Mouse (Mus musculus) right cerebral cortex, postnatal 36 days (tissue): Measurements from ENCODE around the gene Tmem108.

Experiments used
- DNase-seq, 2 experiments: peaks; one replicate each; pipeline ENCODE4 v3.0.0; 2022; ENCODE audit warnings: low spot score in 2 of 2, mixed read lengths in 1 of 2

Gene Tmem108

GRCm38 (mm10) chr9:103590801-103591200 is 170.8 kb downstream of the Tmem108 start:
- no peak for DNase-seq

GRCm38 (mm10) chr9:103584865-103585264 is 176.8 kb downstream of the Tmem108 start:
- peak in 1 of 2 experiments; percentile 30 for DNase-seq

DNA sequence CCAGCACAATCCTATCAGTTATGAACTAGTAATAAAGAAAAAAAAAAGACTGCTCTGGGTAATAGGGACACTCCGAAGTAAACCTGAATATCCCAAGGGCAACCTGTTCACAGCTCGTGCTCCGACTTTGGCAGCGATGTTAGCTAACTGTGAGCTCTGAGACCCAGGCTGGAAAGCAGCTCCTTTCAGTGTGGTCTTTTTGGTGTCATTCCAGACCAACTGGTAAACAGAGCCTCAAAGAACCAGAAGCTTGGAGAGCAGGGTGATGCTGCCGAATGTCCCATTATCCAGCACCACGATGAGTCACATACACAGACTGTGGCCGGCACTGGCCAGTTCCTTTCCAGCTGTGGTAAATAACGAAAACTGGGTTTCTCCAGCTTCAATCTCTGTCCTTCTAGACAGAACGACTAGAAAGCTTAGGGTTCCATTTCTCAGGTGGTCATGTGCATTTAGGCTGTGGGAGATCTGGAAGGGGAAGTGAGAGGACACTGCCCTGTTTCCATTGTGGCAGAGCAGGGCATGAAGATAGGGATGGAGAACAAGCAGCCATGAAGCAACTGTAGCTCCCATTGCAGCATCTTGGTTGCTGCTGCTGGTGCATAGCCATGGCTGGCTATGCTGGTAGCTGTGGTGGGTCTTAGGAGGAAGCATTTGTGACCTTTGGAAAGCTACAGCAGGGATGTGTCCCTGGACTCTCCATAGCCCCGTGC is 179.2 kb downstream of the Tmem108 start:
- no peak for DNase-seq

DNA sequence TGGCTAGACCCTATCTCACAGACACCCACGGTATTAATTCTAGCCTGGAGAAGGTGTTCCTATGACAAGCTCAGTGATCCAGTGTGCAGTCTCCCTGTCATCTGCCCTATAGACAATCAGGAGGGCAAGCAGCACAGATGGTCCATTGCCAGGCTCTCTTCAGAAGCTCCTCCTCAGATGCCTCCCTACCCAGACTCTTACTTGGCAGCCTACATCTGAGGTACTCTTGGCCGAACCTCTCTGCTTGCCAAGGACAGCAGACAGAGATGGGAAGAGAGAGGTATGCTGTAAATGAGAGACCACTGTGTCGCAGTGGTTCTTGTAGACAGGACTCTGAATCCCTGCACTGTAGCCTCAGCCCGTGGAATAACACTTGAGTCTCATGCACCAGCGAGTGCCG is 181.0 kb downstream of the Tmem108 start:
- no peak for DNase-seq

- no peak for DNase-seq
Observed at GRCm38 (mm10) chr9:103580186-103580585, 181.5 kb downstream of the Tmem108 start.

DNA sequence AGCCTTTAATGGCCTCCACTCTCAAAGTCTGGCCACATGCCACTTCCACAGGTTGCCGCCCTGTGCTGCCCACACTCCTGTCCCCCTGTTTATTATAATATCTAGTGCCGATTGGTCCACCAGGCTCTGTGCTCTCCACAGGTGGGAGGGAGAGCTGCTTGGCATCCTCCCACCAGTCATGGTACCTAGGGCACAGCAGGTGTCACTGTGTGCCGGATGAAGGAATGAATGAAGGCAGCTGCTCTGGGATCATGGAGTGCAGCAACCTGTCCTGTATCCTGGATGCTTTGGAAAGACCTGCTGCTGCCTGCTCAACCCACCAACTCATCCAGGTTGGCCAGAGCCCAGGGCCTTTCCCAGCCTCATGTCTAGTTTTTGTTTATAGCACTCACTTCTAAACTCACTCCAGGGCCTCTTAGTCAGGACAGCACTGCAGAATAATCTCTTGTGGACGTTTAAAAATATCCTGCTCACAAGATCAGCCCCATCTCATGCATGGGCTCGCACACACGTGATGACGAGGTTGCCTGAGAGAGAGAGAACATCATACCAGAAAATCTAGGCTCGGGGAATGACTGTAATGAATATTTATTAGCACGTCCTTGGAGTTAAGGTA is 182.1 kb downstream of the Tmem108 start:
- no peak for DNase-seq

- DNase-seq: no peak
Observed at GRCm38 (mm10) chr9:103577731-103578130, 183.9 kb downstream of the Tmem108 start.

- no peak for DNase-seq
Observed at GRCm38 (mm10) chr9:103577181-103577580, 184.5 kb downstream of the Tmem108 start.

DNA sequence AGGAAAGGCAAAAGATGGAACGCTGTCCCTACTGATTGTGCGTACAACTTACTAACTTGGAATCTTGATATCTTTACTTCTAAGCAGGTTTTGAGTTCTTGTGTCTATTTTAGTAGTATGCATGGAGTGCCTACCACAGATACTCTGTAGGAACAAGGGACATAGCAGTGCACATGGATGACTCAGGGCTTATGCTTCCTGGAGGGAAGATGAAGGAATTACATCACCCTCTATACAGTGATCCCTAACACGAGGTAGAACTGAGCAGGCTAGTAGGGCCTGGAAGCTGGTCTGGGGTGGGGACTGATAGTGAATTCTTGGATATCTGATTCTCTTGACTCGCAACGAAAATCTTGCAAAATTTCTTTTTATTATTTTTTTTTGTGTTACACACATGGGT is 185.7 kb downstream of the Tmem108 start:
- DNase-seq: no peak

GRCm38 (mm10) chr9:103573994-103574750 is 187.5 kb downstream of the Tmem108 start:
- no peak for DNase-seq

DNA sequence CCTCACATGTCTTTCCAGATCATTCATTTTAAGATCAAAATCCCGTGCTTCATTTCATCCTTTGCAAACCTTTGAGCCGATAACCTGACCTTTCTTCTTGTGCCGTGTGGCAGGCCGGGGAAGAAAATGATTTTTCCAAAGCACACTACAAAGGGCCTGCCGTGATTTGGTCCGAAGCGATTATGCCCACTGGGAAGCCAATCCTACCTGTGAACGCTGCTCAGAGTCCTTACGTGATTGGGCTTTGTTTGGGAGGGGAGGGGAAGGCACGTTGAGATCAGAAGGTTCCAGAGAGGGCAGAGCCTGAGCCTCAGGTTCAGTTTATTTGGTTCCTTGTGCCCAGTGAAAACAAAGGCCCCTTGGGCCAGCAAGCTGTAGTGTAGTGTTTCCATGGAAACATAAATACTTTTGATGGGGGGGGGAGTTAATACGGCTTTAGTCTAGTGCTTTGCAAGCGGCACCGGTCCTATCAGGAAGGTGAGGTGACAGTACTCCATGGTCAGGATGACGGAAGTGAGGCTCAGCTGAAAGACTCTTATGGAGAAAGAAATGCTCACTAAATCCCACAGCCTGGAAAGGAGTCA is 191.4 kb downstream of the Tmem108 start:
- DNase-seq: no peak

DNA sequence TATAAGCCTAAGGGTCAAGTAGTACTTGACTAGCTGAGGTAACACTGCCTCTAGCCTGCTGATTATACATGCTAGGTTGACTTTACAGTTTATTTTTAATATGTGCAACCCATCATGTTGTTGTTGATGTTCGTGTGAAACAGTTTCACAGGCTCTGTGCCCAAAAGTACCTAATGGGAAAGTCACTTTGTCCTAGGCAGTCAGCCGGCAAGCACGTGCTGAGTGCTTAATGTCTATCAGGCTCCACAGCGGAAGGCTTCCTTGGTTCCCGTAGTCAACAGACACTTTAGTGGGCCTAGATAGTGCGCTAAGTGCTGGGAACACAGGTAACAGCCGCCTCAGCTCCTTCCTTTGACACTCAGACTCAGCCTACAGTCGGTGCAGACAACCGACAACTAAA is 192.7 kb downstream of the Tmem108 start:
- no peak for DNase-seq

DNA sequence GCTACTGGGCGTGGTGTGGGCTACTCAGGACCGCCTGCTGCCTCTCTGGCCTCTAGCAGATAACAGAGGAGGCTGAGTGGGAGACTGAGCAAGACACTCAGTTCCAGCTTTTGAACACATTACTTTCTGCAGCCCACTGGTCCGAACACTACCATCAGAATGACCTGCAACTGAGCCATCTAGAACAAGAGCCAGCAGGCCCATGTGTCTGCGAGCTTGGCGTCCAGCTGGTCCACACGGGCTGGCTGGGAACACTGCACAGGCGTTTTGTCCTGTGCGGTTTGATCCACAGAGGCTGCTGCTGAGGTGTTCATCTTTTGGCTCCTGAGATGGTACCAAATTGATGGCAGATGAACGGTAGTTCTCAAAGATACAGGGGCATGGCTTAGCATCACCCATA is 196.5 kb downstream of the Tmem108 start:
- DNase-seq: no peak

DNA sequence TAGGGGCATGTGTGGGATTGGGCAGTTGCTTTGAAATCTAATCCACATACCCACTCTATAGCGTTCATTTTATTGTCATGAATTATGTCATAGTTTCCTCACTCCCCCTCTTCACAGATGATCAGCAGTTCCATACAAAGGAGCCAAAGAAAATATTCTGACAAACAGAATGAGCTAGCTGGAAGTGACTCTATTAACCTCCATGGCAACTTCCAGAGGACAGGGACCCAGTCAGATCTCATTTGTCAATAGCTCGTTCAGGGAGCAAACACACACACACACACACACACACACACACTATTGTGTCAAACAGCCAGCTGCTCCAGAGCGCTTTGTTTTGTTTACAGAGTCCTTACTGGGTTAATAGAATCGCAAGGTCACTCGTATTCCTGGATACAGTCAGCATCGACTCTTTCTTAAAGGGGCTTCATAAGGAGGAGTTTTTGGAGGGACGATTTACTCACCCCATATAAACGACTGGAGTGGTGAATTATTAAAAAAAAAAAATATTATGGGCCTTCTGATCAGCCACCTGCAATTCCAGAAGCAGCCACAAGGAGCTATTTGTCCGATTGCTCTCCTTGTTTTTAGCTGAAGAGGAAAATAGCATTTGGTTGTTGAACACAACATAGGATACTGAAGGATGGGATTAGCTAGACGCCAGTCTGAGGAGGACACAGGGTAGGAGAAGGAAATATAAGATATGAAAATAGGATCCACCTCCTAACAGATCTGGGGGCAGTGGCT is 197.6 kb downstream of the Tmem108 start:
- no peak for DNase-seq

- DNase-seq: no peak
Observed at GRCm38 (mm10) chr9:103562063-103562462, 199.6 kb downstream of the Tmem108 start.

DNA sequence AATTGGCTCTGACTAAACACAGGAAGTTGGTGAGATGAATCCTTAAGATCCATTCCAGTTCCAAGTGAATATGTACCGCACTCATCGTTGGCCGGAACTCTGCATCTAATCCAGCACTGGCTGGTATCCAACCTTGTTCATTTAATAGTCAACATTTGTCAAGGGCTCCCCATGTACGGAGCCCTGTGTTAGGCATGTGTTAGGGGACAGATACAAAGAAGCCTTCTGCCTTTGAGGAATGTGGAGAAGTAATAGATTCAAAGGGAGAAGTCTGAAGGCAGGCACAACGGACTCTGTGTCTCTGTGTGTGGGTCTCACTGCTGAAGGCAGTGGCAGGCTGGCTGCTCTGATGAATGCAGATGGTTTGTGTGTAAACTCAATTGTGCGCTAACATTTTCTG is 202.9 kb downstream of the Tmem108 start:
- no peak for DNase-seq

DNA sequence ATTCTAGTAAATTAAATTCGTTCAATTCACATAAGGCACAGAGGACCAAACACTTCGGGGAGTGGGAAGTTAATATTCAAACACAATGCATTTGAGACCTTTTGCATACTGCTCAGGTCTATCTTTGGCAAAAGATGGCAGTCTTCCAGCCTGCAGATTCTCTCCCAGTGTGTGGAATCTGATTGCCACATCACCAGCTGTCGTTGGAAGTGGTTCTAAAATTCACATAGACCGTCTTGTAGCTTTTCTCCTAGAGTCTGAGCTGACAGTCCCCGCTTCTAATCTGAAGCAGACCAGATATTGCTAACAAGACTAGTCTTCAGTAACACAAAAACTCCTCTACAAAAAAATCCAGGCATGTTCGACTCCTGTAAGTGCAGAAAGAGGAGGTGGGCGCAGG is 203.4 kb downstream of the Tmem108 start:
- peak; percentile 46 to 75 for DNase-seq

- no peak for DNase-seq
Observed at GRCm38 (mm10) chr9:103557085-103557484, 204.6 kb downstream of the Tmem108 start.

DNA sequence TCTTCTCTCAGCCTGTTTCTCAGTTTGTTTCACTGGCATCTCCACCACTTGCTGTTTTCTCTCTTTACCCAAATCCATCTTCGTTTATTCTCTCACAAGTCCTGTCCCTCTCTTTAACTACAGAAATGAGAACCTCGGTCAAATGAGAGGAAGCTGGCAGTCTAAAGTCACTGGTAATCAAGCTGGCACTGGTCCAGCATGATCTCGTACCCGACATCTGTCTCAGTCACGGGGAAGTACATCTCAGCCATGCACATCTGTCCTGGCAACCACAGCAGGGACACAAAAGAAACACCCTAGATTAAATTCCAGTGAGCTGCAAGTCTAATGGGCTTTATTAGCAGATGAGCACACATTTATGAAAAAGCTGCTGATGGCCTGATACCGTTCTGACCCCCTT is 206.3 kb downstream of the Tmem108 start:
- no peak for DNase-seq

GRCm38 (mm10) chr9:103550661-103551248 is 210.9 kb downstream of the Tmem108 start:
- DNase-seq: no peak

DNA sequence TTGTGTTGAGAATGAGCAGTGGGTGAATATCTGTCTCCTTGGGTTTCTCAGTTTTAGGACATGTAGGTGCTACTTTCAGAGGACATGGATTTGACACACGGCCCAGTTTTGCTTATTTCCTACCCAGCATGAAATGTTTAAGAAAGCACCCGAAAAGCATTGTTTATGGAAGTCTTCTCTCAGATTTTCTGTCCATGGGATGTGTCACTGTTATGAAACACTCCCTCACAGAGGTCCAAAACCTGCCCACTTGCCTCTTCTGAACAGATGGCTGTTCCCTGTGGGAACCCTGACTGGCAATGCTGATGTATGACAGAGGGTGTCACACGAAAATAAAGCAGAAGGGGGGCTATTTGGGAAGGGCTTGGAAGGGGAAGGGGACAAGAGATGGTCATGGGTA is 212.5 kb downstream of the Tmem108 start:
- peak; percentile 34 to 77 for DNase-seq
